Mouse (Mus musculus) urinary bladder, postnatal 36 days (tissue): ENCODE measurements around the gene Txndc12.
A peak's percentile ranks its signal among the peaks of the same experiment; 100 is the strongest.

Experiments
- DNase-seq, 2 experiments: peaks; one replicate each; pipeline ENCODE4 v3.0.0; 2022; ENCODE audit warnings: low spot score in 2 of 2, mixed read lengths in 1 of 2

Gene Txndc12

DNA sequence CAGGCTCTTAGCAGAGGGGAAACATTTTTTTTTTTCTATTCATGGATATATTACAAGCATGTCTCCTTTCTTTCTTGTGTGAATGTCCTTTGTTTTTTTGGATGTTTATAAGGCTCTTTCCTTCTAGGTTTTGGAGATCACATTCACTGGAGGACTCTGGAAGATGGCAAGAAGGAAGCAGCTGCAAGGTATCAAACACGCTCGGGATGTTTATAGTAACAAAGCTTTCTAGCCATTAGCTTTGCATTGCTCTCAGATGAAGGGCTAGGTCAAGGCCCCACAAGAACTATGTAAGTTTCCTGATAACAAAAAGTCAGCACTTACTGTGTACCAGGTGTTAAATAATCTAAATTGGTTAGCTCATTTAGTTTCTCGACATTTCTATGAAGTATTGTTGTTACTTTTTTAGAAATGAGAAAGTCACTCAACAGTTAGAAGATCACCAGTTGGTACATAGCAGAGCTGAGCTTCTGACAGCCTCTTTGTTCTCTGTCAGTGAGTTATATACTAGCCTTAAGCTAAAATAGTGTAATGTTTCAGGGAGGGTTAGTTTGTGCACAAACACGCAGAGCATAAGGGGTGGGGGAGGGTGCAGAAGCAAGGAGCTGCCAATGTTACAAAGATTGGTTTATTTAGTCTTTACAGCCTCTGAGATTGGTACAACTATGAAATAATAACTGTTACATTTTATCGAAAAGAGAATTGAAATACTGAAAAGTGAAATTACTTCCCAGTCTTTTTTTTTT is 11.6 kb downstream of the Txndc12 start:
- DNase-seq: no peak

DNA sequence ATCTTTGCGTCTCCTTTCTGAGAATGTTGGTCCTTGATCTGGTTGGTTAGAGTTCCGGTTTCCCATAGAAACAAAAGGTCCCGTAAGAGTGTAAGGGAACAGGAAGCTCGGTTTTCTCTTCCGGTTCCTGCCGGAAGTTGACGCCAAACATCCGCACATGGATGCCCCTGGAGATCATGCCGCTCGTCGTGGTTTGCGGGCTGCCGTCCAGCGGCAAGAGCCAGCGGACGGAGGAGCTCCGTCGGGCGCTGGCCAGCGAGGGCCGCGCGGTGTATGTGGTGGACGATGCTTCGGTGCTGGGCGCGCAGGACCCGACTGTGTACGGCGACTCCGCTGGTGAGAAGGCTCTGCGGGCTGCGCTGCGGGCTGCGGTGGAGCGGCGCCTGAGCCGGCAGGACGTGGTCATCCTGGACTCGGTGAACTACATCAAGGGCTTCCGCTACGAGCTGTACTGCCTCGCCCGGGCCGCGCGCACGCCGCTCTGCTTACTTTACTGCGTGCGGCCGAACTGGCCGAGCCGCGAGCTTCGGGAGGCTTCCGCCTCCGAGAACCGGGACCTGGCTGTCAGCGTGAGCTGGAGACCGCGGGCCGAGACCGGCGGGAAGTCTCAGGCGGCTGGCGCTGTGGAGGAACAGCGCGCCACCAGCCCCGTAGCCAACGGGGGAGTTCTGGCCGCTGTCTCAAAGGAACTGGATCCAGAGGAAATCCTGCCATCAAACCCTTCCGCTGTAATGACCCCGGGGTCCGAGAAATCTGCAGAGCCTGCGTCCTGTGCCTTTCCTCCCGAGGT is 13.5 kb downstream of the Txndc12 start, which contains the start of gene Kti12:
Gene Kti12 (plus strand): TSS at position 71 of the 790 bp plus-strand sequence.
- peak; percentile 66 to 83 for DNase-seq

DNA sequence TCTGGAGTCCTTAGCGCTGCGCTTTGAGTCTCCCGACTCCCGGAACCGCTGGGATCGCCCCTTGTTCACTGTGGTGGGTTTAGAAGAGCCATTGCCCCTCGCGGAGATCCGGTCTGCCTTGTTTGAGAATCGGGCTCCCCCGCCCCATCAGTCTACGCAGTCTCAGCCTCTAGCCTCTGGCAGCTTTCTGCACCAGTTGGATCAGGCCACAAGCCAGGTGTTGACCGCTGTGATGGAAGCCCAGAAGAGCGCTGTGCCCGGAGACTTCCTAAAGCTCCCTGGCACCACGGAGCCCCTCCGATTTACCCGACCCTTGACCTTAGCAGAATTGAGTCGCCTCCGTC is 14.1 kb downstream of the Txndc12 start, which contains the start of gene A730015C16Rik:
Gene A730015C16Rik (minus strand): TSS at position 115 of the 344 bp plus-strand sequence.
- DNase-seq: peak in 1 of 2 experiments; percentile 15

DNA sequence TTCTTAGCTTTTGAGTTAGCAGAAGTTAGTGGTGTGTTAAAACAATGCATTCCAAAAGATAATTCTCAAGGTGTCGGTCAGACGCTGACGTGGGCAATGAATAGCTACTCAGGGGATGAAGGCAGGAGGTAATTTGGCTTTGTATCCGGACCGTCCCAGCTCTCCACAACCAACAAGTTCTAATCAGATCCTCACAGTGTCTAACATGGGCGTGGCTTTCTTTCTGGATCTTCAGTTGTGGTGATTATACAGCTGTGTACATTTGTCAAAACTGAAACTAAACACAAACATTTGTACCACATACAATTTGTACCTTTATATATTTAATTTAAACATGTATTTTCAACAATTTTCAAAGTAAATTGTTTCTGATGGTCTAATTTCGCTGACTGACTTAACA is 32.4 kb downstream of the Txndc12 start:
- no peak for DNase-seq

DNA sequence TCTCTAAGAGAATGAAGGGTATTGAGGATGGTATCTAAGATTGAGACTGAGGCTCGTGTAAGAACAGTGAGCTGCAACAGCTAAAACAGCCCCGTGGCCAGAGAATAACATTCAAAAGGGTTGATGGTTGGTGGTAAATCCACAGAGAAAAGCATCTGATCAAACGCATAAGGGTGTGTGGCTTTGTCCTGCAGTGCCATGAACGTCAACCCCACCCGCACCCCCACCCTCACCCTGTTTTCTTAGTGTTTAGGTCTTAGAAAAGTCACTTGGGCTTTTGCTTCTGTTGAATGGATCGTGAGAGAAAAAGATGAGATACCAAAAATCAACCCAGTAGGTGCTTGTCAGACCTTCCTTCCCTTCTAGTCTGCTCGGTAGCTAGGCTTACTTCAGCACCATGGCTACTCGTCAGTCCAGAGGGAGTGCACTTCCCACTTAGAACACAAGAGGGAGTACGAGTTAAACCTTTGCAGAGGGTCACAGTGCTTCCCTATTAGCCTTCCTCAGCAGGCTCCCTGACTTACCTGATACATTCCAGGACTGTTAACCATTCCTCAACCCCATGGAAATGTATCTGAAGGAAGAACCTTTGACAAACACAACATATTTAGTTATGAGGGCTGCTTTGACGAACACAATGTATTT is 35.5 kb downstream of the Txndc12 start:
- DNase-seq: peak; percentile 72 to 78

DNA sequence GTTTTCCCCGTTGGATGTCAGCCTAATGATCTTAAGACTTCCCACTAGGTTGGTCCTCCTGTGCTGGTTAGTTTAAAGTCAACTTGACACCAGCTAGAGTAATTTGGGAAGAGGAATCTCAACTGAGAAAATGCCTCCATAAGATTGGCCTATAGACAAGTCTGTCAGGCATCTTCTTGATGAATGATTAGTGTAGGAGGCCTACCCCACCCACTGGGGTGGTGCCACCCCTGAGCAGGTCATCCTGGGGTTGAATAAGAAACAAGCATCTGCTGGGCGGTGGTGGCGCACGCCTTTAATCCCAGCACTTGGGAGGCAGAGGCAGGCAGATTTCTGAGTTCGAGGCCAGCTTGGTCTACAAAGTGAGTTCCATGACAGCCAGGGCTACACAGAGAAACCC is 39.3 kb downstream of the Txndc12 start:
- no peak for DNase-seq

DNA sequence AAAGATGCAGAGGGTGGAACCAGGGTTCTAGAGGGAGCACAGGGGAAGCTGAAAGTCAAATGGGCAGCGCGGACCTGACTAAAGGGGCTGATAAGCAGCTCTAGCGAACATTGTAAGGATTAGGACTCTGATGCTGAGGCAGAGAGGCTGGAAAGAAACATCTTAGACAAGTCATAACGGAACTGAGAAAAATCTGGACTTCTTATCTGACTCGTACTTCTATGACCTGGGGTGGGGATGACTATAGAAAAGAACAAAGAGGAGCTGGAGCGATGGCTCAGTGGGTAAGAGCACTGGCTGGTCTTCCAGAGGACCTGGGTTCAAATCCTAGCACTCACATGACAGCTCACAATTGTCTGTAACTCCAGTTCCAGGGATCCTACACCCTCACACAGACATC is 43.5 kb downstream of the Txndc12 start:
- DNase-seq: no peak

DNA sequence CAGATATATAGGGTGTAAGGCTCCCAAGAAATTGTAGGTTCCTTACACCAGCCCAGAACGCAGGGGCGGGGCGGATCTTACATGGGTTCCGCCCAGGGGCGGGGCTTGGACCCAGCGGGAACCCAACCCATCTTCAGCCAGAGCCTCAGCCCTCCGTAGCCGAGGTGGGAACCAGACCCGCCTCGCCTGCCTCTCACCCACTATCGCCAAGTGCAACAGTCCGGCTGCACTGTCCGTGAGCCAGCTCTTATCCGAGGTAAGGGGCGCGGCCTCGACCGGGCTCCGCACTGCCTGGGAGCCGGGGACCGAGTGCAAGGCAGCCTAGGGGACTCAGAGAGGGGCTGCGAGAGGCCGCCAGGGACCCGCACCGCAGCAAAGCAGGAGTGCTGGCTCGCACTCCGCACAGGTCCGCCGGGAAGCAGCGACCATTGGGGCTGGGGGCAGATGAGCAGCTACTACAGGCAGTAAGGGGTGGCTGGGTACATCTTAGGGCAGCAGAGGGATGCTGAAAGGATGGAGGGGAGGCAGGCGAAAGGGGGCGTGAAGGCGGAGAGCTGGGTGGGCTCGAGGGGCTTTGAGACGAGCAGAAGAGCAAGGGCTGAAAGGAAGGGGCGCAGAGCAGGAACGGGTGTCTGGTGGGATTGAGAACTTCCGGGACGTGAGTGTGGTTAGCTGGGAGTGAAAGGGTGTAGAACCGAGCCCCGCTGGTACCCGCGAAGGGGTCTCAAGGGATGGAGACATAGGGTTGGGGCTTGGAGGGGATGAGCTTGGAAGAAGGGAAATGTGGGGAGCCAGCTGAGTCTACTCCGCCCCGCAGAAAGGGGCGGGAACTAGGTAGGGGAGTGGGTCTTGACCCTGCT is 44.8 kb downstream of the Txndc12 start, which contains the start of gene Rab3b:
Gene Rab3b (plus strand): TSS at position 101 of the 860 bp plus-strand sequence.
- peak; percentile 47 to 51 for DNase-seq

DNA sequence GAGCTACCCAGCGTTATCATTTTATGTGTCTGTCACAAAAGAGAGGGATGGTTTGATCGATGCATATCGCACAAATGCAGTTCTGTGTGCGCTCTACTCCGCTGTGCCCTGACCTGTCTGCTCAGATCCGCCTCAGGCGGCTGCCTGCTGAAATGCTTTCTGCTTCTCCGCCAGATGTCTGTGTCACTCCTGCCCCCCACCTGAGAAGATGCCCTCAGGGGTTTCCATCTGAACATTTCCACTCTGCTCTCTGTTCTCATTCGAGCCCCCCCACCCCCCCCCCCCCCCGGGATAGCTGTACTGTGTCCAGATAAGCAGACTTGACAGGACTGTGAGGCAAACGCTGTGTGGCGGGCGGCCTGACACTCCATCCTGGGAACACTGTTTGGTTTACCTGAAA is 49.4 kb downstream of the Txndc12 start:
- no peak for DNase-seq

DNA sequence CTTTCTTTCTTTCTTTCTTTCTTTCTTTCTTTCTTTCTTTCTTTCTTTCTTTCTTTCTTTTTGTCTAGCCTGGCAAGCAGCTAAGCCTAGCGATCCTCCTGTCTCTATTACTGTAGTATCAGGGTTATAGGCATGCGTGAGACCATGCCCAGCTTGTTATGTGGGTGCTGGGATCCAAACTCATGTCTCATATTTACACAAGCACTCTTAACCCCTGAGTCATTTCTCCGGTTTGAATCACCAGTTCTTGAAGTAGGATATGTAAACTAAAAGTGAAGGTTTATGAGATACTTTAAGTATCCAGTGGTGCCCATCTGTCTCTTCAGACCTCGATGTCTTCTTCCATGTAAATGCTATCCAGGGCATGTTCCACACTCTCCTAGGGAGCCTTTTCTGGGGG is 53.1 kb downstream of the Txndc12 start:
- no peak for DNase-seq

DNA sequence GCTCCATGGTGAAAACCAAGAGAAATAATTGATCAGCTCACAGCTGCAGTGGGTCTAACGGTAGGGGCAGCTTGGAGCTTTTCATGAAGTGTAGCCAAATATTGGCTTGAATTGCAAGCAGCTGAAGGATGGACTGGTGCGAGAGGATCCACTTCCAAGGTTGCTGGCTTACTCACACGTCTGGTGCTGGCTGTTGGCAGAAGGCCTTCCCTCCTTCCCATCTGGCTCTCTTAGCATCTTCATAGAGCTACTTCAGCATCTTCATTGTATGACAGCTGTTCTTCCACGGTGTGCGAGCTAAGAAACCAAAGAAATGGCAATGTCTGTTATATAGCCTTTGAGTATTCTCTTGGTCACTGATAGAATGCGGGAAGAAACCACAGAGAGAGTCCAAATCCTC is 56.5 kb downstream of the Txndc12 start:
- no peak for DNase-seq

DNA sequence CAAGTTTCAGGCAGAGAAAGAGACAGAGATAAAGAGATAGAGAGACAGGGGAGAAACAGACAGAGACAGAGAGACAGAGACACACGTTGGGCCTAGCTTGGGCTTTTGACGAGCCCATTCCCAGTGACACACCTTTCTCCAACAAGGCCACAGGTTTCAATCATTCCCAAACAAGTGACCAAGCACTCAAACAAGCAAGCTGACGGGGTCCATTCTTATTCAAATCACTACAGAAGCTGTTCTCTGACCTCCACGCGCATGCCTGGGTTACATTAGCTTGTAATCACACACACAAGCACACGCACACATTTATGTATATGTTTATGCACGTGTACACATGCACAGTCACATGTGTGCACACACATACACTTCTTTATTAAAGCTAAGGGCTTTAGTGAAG is 66.0 kb downstream of the Txndc12 start:
- DNase-seq: no peak

DNA sequence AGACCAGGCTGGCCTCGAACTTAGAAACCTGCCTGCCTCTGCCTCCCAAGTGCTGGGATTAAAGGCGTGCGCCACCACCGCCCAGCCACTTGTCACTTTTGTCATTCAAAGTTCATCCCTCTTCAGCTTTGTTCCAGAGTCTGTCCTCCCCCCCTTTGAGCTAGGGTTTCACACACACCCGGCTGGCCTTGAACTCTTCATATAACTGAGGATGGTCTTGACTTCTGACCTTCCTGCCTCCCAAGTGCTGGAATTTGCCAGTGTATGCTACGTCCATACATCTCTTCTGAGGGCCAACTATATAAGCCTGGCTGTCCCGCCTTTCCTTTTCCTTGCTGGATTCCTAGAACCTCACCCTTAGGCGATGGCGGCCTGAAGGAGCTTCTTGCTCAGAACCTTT is 68.5 kb downstream of the Txndc12 start:
- DNase-seq: no peak

DNA sequence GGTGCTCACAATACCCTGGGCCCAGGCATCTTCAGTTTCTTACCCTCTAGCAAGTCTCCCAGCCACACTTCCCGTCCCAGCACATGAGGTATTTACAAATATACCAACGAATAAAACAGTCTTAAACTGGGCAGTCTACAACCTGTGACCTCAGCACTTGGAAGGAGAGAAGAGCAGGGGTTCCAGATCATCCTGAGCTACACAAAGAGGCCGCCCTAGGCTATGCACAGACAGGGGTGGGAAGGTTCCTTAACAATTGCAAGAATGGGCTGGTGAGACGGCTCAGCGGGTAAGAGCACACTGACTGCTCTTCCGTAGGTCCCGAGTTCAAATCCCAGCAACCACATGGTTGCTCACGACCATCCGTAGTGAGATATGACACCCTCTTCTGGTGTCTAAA is 68.9 kb downstream of the Txndc12 start:
- DNase-seq: no peak

DNA sequence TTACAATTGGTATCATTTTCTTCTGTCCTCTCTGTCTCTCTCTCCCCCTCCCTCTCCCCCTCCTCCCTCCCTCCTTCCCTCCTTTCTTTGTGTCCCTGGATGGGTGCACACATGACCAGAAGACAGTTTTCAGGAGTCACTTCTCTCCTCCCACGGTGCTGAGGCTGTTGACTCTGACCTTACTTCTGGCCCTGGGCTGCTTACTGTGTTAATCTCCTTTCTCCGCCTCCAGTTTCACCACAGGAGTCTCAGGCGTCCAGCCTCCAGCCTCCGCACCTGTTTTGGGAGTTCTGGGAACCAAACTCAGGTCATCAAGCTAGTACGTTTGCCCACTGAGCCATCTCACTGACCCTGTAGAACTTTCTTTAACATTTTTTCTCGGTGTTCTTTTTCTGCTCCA is 69.7 kb downstream of the Txndc12 start:
- DNase-seq: no peak

DNA sequence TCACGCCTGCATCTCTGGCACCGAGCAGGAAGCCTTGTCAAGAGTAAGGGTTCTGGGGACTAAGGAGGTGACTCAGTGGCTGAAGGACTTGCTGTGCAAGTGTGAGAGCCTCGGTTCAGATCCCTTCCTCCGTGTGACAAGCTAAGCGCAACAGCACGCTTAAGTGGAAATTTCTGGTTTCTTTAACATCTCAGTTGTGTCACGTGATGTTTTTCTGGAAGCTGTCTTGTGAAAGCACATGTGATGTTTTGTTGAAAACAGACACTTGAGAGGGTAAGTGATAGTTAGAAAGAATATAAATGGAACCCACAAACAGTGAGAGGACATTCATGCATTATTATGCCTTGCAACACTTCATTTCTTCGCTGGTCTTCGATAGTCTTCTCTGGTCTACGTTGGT is 70.4 kb downstream of the Txndc12 start:
- no peak for DNase-seq

DNA sequence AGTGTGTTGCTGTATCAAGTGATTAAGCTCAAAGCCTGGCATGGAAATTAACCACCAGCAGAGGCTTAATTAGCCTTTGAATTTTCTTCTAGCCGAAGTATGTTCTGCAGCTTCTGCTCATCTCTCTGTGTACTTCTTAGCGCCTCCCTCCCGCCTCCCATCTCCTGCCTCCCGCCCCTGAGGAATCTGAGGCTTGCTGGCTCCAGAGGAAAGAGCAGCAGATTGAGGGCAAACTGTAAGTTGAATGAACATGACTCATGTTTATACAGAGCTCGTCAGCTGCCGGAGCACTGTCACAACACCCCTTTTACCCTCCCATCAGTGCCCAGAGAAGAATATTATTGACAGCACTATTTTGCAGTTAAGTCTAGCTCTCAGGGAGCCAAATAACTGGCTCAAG is 71.5 kb downstream of the Txndc12 start:
- no peak for DNase-seq

DNA sequence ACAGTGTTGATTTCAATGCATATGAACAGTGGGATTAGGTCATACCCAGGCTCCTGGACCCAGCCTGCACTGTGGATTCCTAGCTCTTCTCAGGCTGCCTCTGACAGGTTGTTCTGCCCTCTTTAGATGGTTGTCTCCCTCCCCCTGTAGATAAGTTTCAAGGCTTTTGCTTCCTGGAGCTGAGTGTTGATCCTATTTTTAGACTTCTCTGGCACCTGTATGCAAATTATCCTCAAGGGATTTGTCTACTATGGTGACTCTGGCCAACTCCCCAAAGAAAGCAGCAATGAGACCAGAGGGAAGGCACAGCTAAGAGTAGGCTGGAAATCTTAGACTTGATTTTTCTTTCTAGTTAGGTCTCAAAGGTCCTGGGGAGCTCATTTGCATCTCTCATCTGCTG is 73.1 kb downstream of the Txndc12 start:
- no peak for DNase-seq

DNA sequence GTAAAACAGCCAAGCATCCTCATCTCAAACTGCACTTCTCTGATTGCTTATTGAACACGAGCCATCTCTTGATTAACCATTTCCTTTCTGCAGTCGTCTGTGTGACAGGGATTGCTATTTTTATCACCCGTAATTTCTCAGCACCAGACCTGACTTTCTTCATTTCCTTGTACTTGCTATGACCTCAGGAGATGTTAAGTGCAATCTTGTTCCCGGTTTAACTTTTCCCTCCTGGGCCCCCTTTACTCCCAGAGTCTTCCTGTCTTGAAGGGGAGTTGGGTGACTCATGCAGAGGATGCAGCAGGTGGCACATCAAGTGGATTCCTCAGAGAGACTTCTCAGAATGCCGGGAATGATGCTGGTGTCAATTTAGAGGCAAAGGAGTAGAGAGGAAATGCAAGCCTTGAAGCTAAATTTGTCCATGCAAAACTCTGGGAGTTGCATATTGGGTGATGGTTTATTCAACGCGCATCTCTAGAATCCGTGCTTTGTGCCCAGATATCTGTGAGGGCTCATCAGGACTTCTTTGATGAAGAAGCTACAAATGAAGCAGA is 75.5 kb downstream of the Txndc12 start:
- DNase-seq: no peak
